Mouse (Mus musculus): ENCODE data around the gene Gm527.

The Gm527 gene

DNA sequence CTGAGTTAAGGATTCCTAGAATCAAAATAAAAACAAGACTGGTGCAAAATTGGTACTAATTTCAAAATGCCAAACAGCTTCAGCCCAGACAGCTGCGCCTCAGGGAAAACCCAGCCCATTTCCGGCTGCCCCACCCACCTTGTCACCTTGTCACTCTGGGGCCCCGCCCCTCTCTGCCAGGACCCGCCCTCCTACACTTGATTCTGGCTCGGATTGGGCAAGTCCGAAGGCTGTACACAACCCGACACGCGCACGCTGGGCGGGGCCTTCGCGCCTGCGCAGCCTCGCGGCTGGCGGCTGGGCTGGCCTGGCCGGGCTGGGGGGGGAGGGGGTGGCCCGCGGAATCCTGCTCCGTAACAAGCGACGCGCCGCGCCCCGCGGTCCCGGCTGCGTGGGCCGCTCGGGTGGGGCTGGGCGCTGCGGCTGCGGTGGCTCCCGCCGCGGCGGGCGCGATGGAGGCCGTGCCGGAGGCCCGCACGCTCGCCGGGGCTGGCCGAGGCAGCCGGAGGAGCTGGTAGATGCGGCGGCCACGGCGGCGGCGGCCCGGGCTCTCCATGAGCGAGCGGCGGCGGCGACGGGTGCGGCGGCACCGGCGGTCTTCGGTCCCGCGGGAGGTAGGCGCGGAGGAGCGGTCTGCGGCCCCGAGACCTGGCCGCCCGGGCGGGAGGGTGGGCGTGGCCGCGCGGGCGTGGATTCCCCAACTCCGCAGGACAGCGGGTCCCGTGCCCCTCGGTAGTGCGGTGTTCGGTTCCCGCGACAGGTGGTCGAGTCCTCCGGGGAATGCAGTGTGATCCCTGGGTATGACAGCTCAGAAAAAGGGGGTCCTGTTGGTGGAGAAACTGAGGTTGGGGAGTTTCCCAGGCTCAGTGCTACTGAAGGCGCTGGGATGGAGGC lies at the start of gene Gm527:
Gene Gm527, plus strand, starts transcription at position 329 of the 894 bp plus-strand sequence.
- DNase-seq (ENCODE audit: low spot score) = peak; percentile 97

DNA sequence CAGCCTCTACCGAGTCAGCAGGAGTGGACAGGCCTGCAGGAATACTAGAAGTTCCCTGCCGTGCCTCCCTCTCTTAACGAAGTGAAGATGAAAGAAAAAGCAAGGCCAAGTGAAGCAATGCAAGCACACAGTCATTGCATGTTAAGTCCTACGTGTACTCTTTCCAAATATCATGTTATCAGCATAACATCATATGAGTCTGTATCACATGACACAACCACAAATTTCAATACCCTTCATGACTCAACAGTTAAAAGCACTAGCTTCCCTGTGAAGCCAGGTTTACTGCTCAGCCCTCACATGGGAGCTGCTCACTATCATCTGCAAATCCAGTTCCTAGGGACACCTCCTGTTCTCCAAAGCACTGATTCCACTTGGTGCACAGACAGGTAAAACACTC lies 46.6 kb upstream of the Gm527 start:
- no peak for DNase-seq (ENCODE audit: low spot score)

DNA sequence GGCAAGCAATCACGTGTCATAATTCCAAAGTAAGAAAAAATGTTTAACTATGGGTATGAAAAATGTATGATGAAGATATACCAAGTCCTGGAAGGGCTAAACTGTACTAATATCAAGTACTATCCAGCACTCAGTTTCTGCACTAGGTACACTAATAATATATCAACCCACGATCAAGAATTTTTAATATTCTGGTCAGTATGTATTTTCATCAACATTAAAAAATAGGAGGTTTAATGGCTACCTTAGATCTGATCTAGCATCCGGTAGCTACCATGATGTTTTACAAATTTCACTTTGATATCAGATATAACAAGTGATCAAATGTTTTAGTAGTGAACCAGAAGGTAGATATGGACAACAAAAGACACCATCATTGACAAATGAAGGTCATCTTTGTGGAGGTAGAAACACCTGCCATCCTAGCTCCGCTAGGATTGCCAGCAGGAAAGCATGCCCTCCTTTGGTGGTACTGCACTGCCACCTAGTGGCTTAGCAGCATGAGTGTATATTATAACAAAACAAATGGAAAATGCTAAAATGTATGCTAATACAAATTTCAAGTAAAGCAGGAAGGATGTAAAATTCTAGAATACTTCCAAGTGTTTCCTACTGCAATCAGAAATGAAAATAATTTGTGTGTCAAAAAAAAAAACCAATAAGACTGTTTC lies 20.5 kb upstream of the Gm527 start:
- peak; percentile 81 for DNase-seq (ENCODE audit: low spot score)

DNA sequence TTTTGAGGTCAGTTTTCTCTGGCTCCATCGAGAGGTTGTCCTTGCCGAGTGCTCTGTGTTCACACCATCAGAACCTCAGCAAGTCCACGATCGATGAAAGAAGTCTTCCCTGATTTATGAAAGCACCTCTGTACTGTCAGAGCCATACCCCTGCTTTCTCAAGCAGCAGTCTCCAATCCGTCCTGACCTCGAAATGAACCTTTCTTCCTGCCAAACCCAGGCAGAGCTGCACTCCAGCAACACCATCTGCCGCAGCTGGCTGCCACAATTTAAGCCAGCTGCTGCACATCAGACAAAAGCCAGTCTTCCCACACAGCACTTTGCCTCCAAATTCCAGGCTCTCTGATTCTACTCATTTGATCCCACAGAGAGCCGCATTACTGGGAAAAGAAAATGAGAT lies 15.2 kb upstream of the Gm527 start:
- DNase-seq (ENCODE audit: low spot score) = peak; percentile 43

DNA sequence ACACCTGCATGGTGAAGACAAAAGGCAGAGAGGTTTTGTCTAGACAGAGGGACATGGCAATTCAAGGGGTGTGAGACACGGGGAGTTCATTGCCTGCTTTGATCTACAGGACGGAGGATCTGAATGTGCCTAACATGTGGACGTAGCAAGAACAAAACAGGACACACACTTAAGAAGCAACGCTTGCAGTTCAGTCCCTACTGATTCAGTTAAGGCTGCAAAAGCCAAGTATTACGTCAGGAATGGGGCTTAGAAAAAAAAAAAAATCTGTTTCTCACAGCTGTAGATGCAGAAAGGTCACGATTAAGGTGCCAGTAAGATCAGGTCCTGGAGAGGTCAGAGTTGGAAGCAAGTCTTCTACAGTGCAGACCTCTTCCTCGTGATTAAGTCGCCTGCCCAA lies 14.5 kb upstream of the Gm527 start:
- DNase-seq (ENCODE audit: low spot score) = no peak

DNA sequence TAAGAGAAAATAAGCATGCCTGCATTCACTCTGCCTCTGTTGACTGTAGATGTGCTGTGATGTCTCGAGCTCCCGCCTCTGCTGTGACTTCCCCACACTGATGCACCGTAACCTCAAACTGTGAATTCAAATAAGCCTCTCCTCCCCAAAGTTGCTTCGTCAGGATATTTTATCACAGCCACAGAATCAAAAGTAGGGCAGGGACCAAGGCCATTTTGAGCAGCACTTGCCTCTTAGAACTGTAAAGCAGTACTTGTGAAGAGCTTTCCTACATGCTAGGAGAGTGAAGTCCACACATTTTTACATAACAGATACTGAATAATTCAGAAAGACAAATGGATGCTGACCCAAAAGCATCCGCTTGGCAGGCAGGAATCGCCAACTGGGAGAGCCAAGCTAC lies 4.7 kb upstream of the Gm527 start:
- no peak for DNase-seq (ENCODE audit: low spot score)

DNA sequence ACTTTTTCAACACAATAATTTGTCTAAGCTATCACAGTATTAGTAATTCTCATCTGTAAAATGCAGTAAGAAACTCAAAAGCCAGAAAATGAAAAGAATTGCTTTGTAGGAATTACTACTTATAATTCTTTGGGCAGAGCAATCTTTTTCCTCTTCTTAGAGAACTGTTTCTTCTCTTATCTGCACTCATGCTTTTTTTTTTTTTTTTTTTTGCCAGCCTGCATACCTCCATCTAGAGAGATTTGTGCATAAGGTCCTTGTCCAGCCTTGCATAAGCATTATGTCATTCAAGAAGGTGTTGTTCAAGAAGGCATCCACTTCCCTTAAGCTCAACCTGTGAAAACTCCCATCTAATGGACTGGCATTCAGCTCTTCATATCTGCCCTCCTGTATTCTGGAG lies 971 bp upstream of the Gm527 start:
- no peak for DNase-seq (ENCODE audit: low spot score)

DNA sequence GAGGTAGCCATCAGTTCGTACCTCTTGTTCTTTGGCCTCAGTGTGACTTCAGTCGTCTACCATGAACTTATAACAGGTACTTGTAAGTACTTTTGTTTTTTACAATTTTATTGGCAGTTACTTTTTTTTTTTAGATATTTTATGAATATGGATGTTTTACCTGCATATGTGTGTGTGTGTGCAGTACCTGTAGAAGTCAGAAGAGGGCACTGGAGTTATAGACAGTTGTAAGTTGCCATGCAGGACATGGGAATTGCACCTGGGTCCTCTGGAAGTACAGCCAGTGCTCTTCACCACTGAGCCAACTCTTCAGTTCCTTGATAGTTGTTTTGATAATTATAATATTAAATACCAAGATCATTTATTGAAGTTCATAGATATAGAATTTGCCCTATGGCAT lies 19.8 kb downstream of the Gm527 start:
- no peak for DNase-seq (ENCODE audit: low spot score)

DNA sequence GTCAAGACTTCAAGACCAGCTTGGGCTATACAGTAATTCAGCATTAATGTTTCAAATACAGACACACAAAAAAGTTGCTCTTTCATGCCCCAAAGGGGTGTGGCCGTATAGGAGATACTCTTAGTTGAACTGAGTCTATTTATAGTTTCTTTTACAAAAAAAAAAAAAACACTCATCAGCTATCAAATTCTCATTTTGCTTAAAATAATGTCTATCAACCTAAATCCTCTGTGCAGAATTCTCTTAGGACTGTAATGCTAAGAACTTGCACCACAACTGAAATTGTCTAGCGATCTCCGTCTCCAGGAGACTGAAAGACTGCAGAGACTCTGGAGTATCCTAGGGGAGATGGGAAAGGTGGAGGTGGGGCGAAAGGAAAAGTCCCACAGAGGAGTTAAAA lies 46.9 kb downstream of the Gm527 start:
- no peak for DNase-seq (ENCODE audit: low spot score)

DNA sequence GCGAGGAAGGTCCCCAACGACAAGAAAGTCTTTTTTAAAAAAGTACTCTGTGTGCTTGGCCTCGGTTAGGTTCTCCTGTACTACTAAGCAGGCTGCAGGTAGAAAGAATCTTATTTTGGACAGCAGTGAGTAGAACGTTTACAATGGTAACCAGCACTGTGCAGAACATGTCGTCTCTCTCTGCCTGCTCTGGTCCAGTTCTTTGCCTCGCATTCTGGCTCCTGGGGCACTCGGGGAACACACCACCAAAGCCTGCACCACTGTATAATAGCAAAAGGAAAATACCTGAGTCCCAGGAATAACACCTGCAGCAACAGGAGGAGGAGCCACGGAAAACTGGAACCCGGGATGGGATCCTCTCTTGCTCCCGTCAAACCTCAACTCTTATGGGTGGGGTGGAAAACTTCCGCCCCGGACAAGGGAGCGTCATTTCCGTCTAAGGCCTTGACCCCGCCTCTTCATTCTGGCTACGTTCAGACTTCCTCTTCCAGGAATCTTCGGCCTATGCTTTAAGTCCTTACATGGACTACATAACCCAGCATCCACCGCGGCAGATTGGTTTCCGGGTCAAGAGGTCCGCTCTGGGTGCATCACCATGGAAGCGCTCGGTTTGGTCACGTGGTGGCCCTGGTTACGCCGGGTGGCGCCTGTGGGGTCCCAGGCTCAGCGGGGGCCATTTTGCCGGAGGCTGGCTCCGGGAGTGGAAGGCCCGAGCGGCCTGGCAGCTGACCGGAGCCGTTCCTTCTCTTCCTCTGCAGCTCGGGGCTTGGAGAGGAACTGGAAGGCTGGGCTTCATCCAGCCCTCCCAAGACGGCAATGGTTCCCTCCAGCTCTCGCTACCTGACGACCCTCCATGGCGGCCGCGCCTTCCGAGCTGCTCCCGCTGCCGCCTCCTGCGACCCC lies 47.7 kb downstream of the Gm527 start, which contains the start of the genes Klhl28 and Togaram1:
Gene Klhl28, minus strand, starts transcription at position 411 of the 903 bp plus-strand sequence.
Gene Togaram1, plus strand, starts transcription at position 681 of the 903 bp plus-strand sequence.
- DNase-seq (ENCODE audit: low spot score) = peak; percentile 98

DNA sequence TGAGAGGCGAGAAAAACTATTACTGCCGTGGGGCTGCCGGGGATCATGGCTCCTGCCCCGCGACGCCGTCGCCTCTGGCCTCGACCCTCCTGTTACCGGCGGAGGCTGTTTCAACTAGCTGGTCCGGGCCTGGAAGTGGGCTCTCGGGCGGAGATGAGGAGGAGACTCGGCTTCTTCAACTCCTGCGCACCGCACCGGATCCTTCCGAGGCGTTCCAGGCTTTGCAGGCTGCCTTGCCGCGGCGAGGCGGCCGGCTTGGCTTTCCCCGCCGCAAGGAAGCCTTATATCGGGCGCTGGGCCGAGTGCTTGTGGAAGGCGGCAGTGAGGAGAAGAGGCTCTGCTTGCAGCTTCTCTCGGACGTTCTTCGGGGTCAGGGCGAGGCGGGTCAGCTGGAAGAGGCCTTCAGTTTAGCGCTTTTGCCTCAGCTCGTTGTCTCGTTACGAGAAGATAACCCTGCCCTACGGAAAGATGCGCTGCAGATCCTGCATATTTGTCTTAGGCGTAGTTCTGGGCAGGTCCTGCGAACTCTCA lies 48.5 kb downstream of the Gm527 start:
- DNase-seq (ENCODE audit: low spot score) = peak; percentile 72

DNA sequence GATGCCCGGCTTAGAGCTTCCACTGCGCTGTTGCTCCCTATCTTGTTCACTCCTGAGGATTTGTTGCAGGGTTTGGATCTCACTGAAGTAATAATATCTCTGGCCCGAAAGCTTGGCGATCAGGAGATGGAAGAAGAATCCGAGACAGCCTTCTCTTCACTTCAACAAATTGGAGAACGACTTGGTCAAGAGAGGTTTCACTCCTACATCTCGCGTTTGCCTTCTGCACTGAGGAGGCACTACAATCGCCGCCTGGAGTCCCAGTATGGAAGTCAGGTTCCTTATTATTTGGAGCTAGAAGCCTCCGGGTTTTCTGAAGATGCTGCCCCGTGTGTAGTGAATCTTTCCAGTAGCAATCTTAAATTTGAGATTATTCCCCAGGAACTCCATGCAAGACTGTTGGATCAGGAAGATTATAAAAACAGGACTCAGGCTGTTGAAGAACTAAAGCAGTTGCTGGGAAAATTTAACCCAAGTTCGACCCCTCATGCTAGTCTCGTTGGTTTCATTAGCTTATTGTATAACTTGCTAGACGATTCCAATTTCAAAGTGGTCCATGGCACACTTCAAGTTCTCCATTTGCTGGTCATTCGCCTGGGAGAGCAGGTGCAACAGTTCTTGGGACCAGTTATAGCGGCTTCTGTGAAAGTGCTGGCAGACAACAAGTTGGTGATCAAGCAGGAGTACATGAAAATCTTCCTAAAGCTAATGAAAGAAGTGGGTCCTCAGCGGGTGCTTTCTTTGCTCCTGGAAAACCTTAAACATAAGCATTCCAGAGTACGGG lies 49.1 kb downstream of the Gm527 start:
- DNase-seq (ENCODE audit: low spot score) = no peak

DNA sequence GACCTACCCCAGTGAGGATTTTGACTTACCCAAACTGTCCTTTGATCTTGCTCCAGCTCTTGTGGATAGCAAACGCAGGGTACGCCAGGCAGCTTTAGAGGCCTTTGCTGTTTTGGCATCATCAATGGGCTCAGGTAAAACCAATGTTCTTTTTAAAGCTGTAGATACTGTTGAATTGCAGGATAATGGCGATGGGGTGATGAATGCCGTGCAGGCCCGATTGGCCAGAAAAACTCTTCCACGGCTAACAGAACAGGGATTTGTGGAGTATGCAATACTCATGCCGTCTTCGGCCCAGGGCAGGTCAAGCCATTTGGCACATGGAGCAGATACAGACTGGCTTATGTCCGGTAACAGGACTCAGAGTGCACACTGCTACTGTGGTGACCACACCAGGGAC lies 49.8 kb downstream of the Gm527 start:
- no peak for DNase-seq (ENCODE audit: low spot score)

DNA sequence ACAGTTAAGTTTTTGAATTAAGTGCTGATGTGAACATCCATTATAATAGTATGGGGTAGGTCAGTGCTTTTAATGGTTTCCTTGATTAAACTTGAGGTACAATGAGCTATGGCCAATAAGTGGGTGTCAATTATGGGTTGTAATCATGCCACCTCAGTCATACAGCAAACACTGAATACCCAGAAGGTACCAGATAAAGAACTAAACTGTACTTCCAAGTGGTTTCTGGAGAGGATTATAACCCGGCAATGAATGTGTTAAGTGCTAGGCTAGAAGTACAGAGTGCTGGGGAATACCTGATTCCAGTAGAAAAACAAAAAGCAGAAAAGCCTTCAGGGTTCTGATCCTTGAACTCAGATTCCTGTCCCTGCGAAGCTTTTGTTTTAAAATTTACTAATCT lies 50.4 kb downstream of the Gm527 start:
- no peak for DNase-seq (ENCODE audit: low spot score)

DNA sequence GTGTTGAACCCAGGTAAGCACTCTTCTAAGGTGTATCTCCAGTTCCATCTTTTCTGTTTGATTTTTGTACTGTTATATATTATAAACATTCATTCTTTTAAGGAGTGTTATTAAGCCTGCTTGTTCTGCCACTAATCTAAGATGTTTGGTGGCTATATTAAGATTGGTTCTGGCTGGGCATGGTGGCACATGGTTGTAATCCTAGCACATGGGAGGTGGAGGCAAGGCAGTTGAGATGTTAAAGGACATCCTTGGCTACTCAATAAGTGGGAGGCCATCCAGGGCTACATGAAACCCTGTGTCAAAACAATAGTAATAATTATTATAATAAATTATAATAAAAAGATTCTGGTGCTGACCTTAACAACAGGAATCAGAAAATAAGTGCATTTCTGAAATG lies 53.7 kb downstream of the Gm527 start:
- DNase-seq (ENCODE audit: low spot score) = no peak

DNA sequence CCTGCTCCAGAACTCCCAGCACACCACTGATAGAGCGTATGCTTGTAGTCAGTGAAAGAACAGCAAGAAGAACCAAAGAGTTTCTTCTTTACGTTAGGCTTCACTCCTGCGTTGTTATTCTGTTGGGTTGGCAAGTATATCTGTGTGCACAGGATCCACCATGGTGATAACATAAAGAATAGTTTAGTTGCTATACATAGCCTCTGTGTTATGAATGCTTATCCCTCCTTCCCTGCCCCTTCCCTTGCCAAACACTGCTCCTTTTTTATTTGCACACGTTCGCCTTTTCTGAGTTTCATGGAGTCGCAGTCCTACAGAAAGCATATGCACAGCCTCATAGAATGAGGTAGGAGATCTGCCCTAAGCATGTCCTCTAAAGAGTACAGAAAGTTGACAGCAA lies 54.4 kb downstream of the Gm527 start:
- DNase-seq (ENCODE audit: low spot score) = no peak

Measured in testis, postnatal 10 days (tissue).